24 mouse cellular contexts compared by ENCODE assay signal in genomic region chr4:89051897-89052296, GRCm38 (mm10).
DNase-seq lines count a peak whose midpoint lies in the region; ATAC-seq and TF ChIP-seq lines count a peak whose summit lies in the region.
"Had no signal": no experiment of that assay in that cellular context is flagged by ENCODE, and none has a peak within 500 bp of the region (broad histone marks: within the 10 kb centered on the region; RNA-seq: fewer than 3 reads in every experiment).

No protein-coding gene starts in this region.

- H3K9me3 ChIP-seq in lung, postnatal 0 days (ENCODE audit: low read length), result no peaks in the 10 kb centered on the region
- H3K9me3 ChIP-seq in forebrain, embryonic 16.5 days (ENCODE audit: control insufficient read depth, low read length), result no peaks in the 10 kb centered on the region
- H3K9me3 ChIP-seq: embryonic facial prominence, embryonic 12.5 days; forebrain, embryonic 12.5 days; heart, embryonic 10.5 days; lung, embryonic 15.5 days; neural tube, embryonic 13.5 days; stomach, embryonic 15.5 days had no signal

- H3K4me1 ChIP-seq in lung, postnatal 0 days (ENCODE audit: insufficient read depth, low read depth, low read length), result no peaks in the 10 kb centered on the region
- no peaks in the 10 kb centered on the region; the same call in 1 of the 2 replicates for H3K4me1 ChIP-seq in bone marrow, adult 2 months (ENCODE audit: control insufficient read depth, insufficient read depth, low read length)
- no peaks in the 10 kb centered on the region for H3K4me1 ChIP-seq in forebrain, embryonic 16.5 days (replicated peaks; ENCODE audit: control insufficient read depth, insufficient read depth, low read length)
- H3K4me1 ChIP-seq: embryonic facial prominence, embryonic 12.5 days; forebrain, embryonic 12.5 days; heart, embryonic 10.5 days; lung, embryonic 15.5 days; neural tube, embryonic 13.5 days; stomach, embryonic 15.5 days had no signal

- no peak overlapping the region for H3K4me2 ChIP-seq in lung, postnatal 0 days (replicated peaks; ENCODE audit: low read depth, low read length)
- no peak overlapping the region for H3K4me2 ChIP-seq in forebrain, embryonic 16.5 days (ENCODE audit: low read length)
- H3K4me2 ChIP-seq: embryonic facial prominence, embryonic 12.5 days; forebrain, embryonic 12.5 days; lung, embryonic 15.5 days; neural tube, embryonic 13.5 days; stomach, embryonic 15.5 days had no signal

- H3K27me3 ChIP-seq in lung, postnatal 0 days (replicated peaks; ENCODE audit: insufficient read depth, low read length), result no peaks in the 10 kb centered on the region
- H3K27me3 ChIP-seq in forebrain, embryonic 16.5 days (replicated peaks; ENCODE audit: control insufficient read depth, insufficient read depth, low read length), result no peaks in the 10 kb centered on the region
- H3K27me3 ChIP-seq: embryonic facial prominence, embryonic 12.5 days; forebrain, embryonic 12.5 days; lung, embryonic 15.5 days; neural tube, embryonic 13.5 days; stomach, embryonic 15.5 days had no signal

- no peak for TF ChIP-seq CTCF in lung, postnatal 0 days (IDR thresholded peaks at IDR 0.05)
- TF ChIP-seq CTCF in bone marrow, adult 2 months (IDR thresholded peaks at IDR 0.05; ENCODE audit: control insufficient read depth, insufficient read depth, low read length), result no peak

- TF ChIP-seq EP300 in lung, postnatal 0 days (IDR thresholded peaks at IDR 0.05), result no peak

- TF ChIP-seq POLR2A in bone marrow, adult 2 months (IDR thresholded peaks at IDR 0.05; ENCODE audit: borderline replicate concordance, control insufficient read depth, low read depth, low read length), result no peak

- no peak overlapping the region for H3K27ac ChIP-seq in lung, postnatal 0 days (ENCODE audit: low read length)
- peak overlapping the region; percentile 35; the same call in 1 of the 2 replicates for H3K27ac ChIP-seq in bone marrow, adult 2 months (ENCODE audit: control insufficient read depth, insufficient read depth, low read depth, low read length, poor library complexity)
- H3K27ac ChIP-seq in forebrain, embryonic 16.5 days (ENCODE audit: low read length), result no peak overlapping the region
- H3K27ac ChIP-seq: embryonic facial prominence, embryonic 12.5 days; forebrain, embryonic 12.5 days; heart, embryonic 10.5 days; liver, embryonic 14.5 days; lung, embryonic 15.5 days; neural tube, embryonic 13.5 days; stomach, embryonic 15.5 days had no signal

- DNase-seq in lung, postnatal 0 days (ENCODE audit: low spot score), result peak; percentile 18
- DNase-seq in lung, postnatal 10 days, result no peak
- DNase-seq in testis, postnatal 10 days (ENCODE audit: low spot score), result no peak
- DNase-seq: adrenal gland, postnatal 36 days; cerebellum, adult 8-10 months; kidney, adult 18-20 months; layer of hippocampus, adult 9-11 months; right cerebral cortex, postnatal 4 days; thymus, adult 18-20 months; thymus, postnatal 4 days had no signal

- no peaks in the 10 kb centered on the region for H3K36me3 ChIP-seq in lung, postnatal 0 days (ENCODE audit: insufficient read depth, low read length)
- H3K36me3 ChIP-seq in forebrain, embryonic 16.5 days (ENCODE audit: control insufficient read depth, insufficient read depth), result no peaks in the 10 kb centered on the region
- H3K36me3 ChIP-seq: embryonic facial prominence, embryonic 12.5 days; forebrain, embryonic 12.5 days; heart, embryonic 10.5 days; lung, embryonic 15.5 days; neural tube, embryonic 13.5 days; stomach, embryonic 15.5 days had no signal

- no peak overlapping the region for H3K9ac ChIP-seq in lung, postnatal 0 days (replicated peaks; ENCODE audit: low read depth)
- no peak overlapping the region for H3K9ac ChIP-seq in forebrain, embryonic 16.5 days (replicated peaks; ENCODE audit: low read depth, low read length)
- H3K9ac ChIP-seq: embryonic facial prominence, embryonic 12.5 days; forebrain, embryonic 12.5 days; liver, embryonic 14.5 days; lung, embryonic 15.5 days; neural tube, embryonic 13.5 days; stomach, embryonic 15.5 days had no signal

- no peak for ATAC-seq in lung, postnatal 0 days
- peak; percentile 53 to 77; a peak in 3 of 4 replicates for ATAC-seq in hematopoietic stem cell, adult 5-6 weeks (replicated peaks in 1 of 2; ENCODE audit: insufficient read depth in 1 of 2, low FRiP score in 2 of 2, low TSS enrichment in 1 of 2, low read depth in 1 of 2, poor library complexity in 2 of 2, severe bottlenecking in 2 of 2)
- peak; percentile 81 for ATAC-seq in neutrophil, adult 5-6 weeks (ENCODE audit: extremely low read depth, insufficient number of reproducible peaks, low FRiP score, poor library complexity, severe bottlenecking)
- ATAC-seq in cerebellum, adult (ENCODE audit: insufficient number of reproducible peaks, low FRiP score, low TSS enrichment), result no peak
- ATAC-seq in forebrain, embryonic 16.5 days, result no peak
- ATAC-seq: midbrain, embryonic 16.5 days had no signal

- no peak overlapping the region for H3K4me3 ChIP-seq in lung, postnatal 0 days (ENCODE audit: low read depth, low read length)
- no peak overlapping the region for H3K4me3 ChIP-seq in bone marrow, adult 2 months (replicated peaks; ENCODE audit: control insufficient read depth, low read depth, low read length)
- H3K4me3 ChIP-seq in forebrain, embryonic 16.5 days (replicated peaks; ENCODE audit: low read length), result no peak overlapping the region
- H3K4me3 ChIP-seq: embryonic facial prominence, embryonic 12.5 days; forebrain, embryonic 12.5 days; heart, embryonic 10.5 days; lung, embryonic 15.5 days; myocyte; neural tube, embryonic 13.5 days; stomach, embryonic 15.5 days had no signal

- 53% methylated on average over 5 of the region's 5 CpGs for WGBS in lung, postnatal 0 days
- WGBS in bone marrow, adult 2 months, result 2% methylated on average over 5 of the region's 5 CpGs
- WGBS in forebrain, embryonic 16.5 days, result 81% methylated on average over 5 of the region's 5 CpGs

Comparison
In these comparisons a context has a peak if more than half of its experiments do, and no peak if none do; other contexts are left out.
1. ATAC-seq: peak in hematopoietic stem cell, adult 5-6 weeks (2 of 2) and neutrophil, adult 5-6 weeks (single experiment); none in lung, postnatal 0 days (single experiment), cerebellum, adult (single experiment) and forebrain, embryonic 16.5 days (single experiment).